Mouse (Mus musculus) retina, postnatal 1 day (tissue): ENCODE results near the gene Acoxl.

ENCODE experiments used
- DNase-seq: peaks from one replicate; pipeline ENCODE4 v3.0.0-alpha.2; 2012

Gene Acoxl

GRCm38 (mm10) chr2:128152845-128153550 lies 314.3 kb downstream of the Acoxl start:
- DNase-seq, result no peak

- DNase-seq, result peak; percentile 70
These were observed 314.9 kb downstream of the Acoxl start for GRCm38 (mm10) chr2:128153551-128153910.

- no peak for DNase-seq
These were observed 316.9 kb downstream of the Acoxl start for GRCm38 (mm10) chr2:128155412-128156066.

- DNase-seq, result no peak
These were observed 317.4 kb downstream of the Acoxl start for GRCm38 (mm10) chr2:128156067-128156462.

- DNase-seq, result no peak
These were observed 318.1 kb downstream of the Acoxl start for GRCm38 (mm10) chr2:128156557-128157412.

- peak; percentile 49 for DNase-seq
These were observed 320.2 kb downstream of the Acoxl start for GRCm38 (mm10) chr2:128158734-128159410.

- no peak for DNase-seq
These were observed 321.0 kb downstream of the Acoxl start for GRCm38 (mm10) chr2:128159619-128160125.

GRCm38 (mm10) chr2:128163177-128163576 lies 324.5 kb downstream of the Acoxl start:
- no peak for DNase-seq

- peak; percentile 35 for DNase-seq
These were observed 328.1 kb downstream of the Acoxl start for GRCm38 (mm10) chr2:128166623-128167423.

GRCm38 (mm10) chr2:128167930-128168329 lies 329.3 kb downstream of the Acoxl start:
- DNase-seq, result no peak

GRCm38 (mm10) chr2:128169486-128169885 lies 330.8 kb downstream of the Acoxl start:
- DNase-seq, result no peak

- DNase-seq, result no peak
These were observed 331.3 kb downstream of the Acoxl start for GRCm38 (mm10) chr2:128169972-128170371.

- DNase-seq, result no peak
These were observed 331.9 kb downstream of the Acoxl start for GRCm38 (mm10) chr2:128170614-128171013.

- DNase-seq, result no peak
These were observed 333.6 kb downstream of the Acoxl start for GRCm38 (mm10) chr2:128172266-128172665.
